Mouse (Mus musculus): ENCODE results near the gene Trim15. TPM values are rescaled to one million over a fixed set of nuclear protein-coding genes. Genes with fewer than 3 reads are reported as not detected.

Trim15 gene
- polyA plus RNA-seq (2014; fragmentation: Illumina TruSeq; extraction: RNeasy Lipid Tissue Mini Kit (QIAGEN cat#74804)): not detected

GRCm38 (mm10) chr17:36866719-36867527, at the start of gene Trim15:
TSS of gene Trim15 (minus strand) at chr17:36867210.

GRCm38 (mm10) chr17:36897552-36898205, 30.7 kb upstream of the Trim15 start, which contains the start of gene Trim31:
TSS of gene Trim31 (plus strand) at chr17:36898118.

GRCm38 (mm10) chr17:36890073-36890903, 23.3 kb upstream of the Trim15 start, which contains the start of gene Trim40:
TSS of gene Trim40 (minus strand) at chr17:36890123.

GRCm38 (mm10) chr17:36869284-36869954, 2.4 kb upstream of the Trim15 start, which contains the start of gene Trim10:
TSS of gene Trim10 (plus strand) at chr17:36869574.

GRCm38 (mm10) chr17:36836874-36837647, 29.9 kb downstream of the Trim15 start, which contains the start of gene Trim26:
TSS of gene Trim26 (plus strand) at chr17:36837134.

GRCm38 (mm10) chr17:36811871-36812270, 55.1 kb downstream of the Trim15 start, which contains the start of gene H2-M10.6:
TSS of gene H2-M10.6 (plus strand) at chr17:36812171.

Other genes starting within 250 kb of the Trim15 start
- gene H2-M9, start 224.5 kb downstream of the Trim15 start, polyA plus RNA-seq (2014; fragmentation: Illumina TruSeq; extraction: RNeasy Lipid Tissue Mini Kit (QIAGEN cat#74804)): 0.43 TPM
- not detected for gene H2-M1, start 195.0 kb downstream of the Trim15 start, polyA plus RNA-seq (2014; fragmentation: Illumina TruSeq; extraction: RNeasy Lipid Tissue Mini Kit (QIAGEN cat#74804))
- gene H2-M10.5, start 94.3 kb downstream of the Trim15 start, polyA plus RNA-seq (2014; fragmentation: Illumina TruSeq; extraction: RNeasy Lipid Tissue Mini Kit (QIAGEN cat#74804)): not detected
- gene H2-M10.6, start 55.0 kb downstream of the Trim15 start, polyA plus RNA-seq (2014; fragmentation: Illumina TruSeq; extraction: RNeasy Lipid Tissue Mini Kit (QIAGEN cat#74804)): not detected
- gene Trim26, start 30.1 kb downstream of the Trim15 start, polyA plus RNA-seq (2014; fragmentation: Illumina TruSeq; extraction: RNeasy Lipid Tissue Mini Kit (QIAGEN cat#74804)): 28.4 TPM
- gene Trim10, start 2.4 kb upstream of the Trim15 start, polyA plus RNA-seq (2014; fragmentation: Illumina TruSeq; extraction: RNeasy Lipid Tissue Mini Kit (QIAGEN cat#74804)): not detected
- 0.31 TPM for gene Trim40, start 22.9 kb upstream of the Trim15 start, polyA plus RNA-seq (2014; fragmentation: Illumina TruSeq; extraction: RNeasy Lipid Tissue Mini Kit (QIAGEN cat#74804))
- not detected for gene Trim31, start 30.9 kb upstream of the Trim15 start, polyA plus RNA-seq (2014; fragmentation: Illumina TruSeq; extraction: RNeasy Lipid Tissue Mini Kit (QIAGEN cat#74804))
- gene Rnf39, start 75.7 kb upstream of the Trim15 start, polyA plus RNA-seq (2014; fragmentation: Illumina TruSeq; extraction: RNeasy Lipid Tissue Mini Kit (QIAGEN cat#74804)): not detected
- 5.5 TPM for gene Ppp1r11, start 84.5 kb upstream of the Trim15 start, polyA plus RNA-seq (2014; fragmentation: Illumina TruSeq; extraction: RNeasy Lipid Tissue Mini Kit (QIAGEN cat#74804))
- 21.8 TPM for gene Znrd1, start 91.3 kb upstream of the Trim15 start, polyA plus RNA-seq (2014; fragmentation: Illumina TruSeq; extraction: RNeasy Lipid Tissue Mini Kit (QIAGEN cat#74804))
- gene Znrd1as, start 91.4 kb upstream of the Trim15 start, polyA plus RNA-seq (2014; fragmentation: Illumina TruSeq; extraction: RNeasy Lipid Tissue Mini Kit (QIAGEN cat#74804)): 19.0 TPM
- gene 2410137M14Rik, start 114.0 kb upstream of the Trim15 start, polyA plus RNA-seq (2014; fragmentation: Illumina TruSeq; extraction: RNeasy Lipid Tissue Mini Kit (QIAGEN cat#74804)): not detected
- gene H2-M5, start 122.3 kb upstream of the Trim15 start, polyA plus RNA-seq (2014; fragmentation: Illumina TruSeq; extraction: RNeasy Lipid Tissue Mini Kit (QIAGEN cat#74804)): not detected
- gene Zfp57, start 134.0 kb upstream of the Trim15 start, polyA plus RNA-seq (2014; fragmentation: Illumina TruSeq; extraction: RNeasy Lipid Tissue Mini Kit (QIAGEN cat#74804)): 39.5 TPM
- not detected for gene Mog, start 156.2 kb upstream of the Trim15 start, polyA plus RNA-seq (2014; fragmentation: Illumina TruSeq; extraction: RNeasy Lipid Tissue Mini Kit (QIAGEN cat#74804))
- 33.8 TPM for gene Gabbr1, start 178.8 kb upstream of the Trim15 start, polyA plus RNA-seq (2014; fragmentation: Illumina TruSeq; extraction: RNeasy Lipid Tissue Mini Kit (QIAGEN cat#74804))
- not detected for gene Olfr90, start 221.3 kb upstream of the Trim15 start, polyA plus RNA-seq (2014; fragmentation: Illumina TruSeq; extraction: RNeasy Lipid Tissue Mini Kit (QIAGEN cat#74804))
- not detected for gene Olfr91, start 231.1 kb upstream of the Trim15 start, polyA plus RNA-seq (2014; fragmentation: Illumina TruSeq; extraction: RNeasy Lipid Tissue Mini Kit (QIAGEN cat#74804))